Mouse (Mus musculus) heart, embryonic 11.5 days (tissue): ENCODE results near the gene Prkcq. TPM values are rescaled to one million over a fixed set of nuclear protein-coding genes. Genes with fewer than 3 reads are reported as not detected.

Source experiments
- ATAC-seq: fragments of 200-750 bp; cut with Nextera tagmentation; replicated peaks from 2 replicates; pipeline ENCODE4 v1.8.0; 2017; ENCODE audit warnings: moderate library complexity; ENCODE audit not compliant: insufficient number of reproducible peaks, low FRiP score, low TSS enrichment
- H3K27ac ChIP-seq: fragments of 300-500 bp; sonication (generic); 2 replicates; pipeline ENCODE4 v1.5.1; 2014; ENCODE audit warnings: mild to moderate bottlenecking, low read depth, low read length
- H3K27me3 ChIP-seq: fragments of 300-500 bp; sonication (generic); 2 replicates; pipeline ENCODE4 v1.6.1; 2014; ENCODE audit warnings: mild to moderate bottlenecking, low read length, mixed read lengths; ENCODE audit not compliant: control insufficient read depth, insufficient read depth
- H3K36me3 ChIP-seq: fragments of 300-500 bp; sonication (generic); 2 replicates; pipeline ENCODE4 v1.6.1; 2014; ENCODE audit warnings: mild to moderate bottlenecking, low read length, moderate library complexity, mixed read lengths; ENCODE audit not compliant: control insufficient read depth, insufficient read depth
- H3K4me1 ChIP-seq: fragments of 300-500 bp; sonication (generic); 2 replicates; pipeline ENCODE4 v1.6.1; 2014; ENCODE audit warnings: low read length; ENCODE audit not compliant: control insufficient read depth, insufficient read depth
- H3K4me2 ChIP-seq: fragments of 300-500 bp; sonication (generic); 2 replicates; pipeline ENCODE4 v1.6.1; 2014; ENCODE audit warnings: mild to moderate bottlenecking, moderate library complexity
- H3K4me3 ChIP-seq: fragments of 300-500 bp; sonication (generic); 2 replicates; pipeline ENCODE4 v1.5.1; 2014; ENCODE audit warnings: low read depth, low read length
- H3K9ac ChIP-seq: fragments of 300-500 bp; sonication (generic); 2 replicates; pipeline ENCODE4 v1.6.1; 2014; ENCODE audit warnings: mild to moderate bottlenecking, low read depth, low read length, moderate library complexity
- H3K9me3 ChIP-seq: fragments of 300-500 bp; sonication (generic); replicated peaks from 2 replicates; pipeline ENCODE4 v1.6.1; 2016; ENCODE audit warnings: low read length; ENCODE audit not compliant: control insufficient read depth
- WGBS: fragments of 180-500 bp; shearing (Covaris S2); extraction: QIAGEN DNeasy Blood & Tissue Kit; methylation state at CpG from one replicate; pipeline ENCODE4 v1.1.7; 2014; ENCODE audit not compliant: insufficient replicate concordance; 5-methylcytosine and 5-hydroxymethylcytosine counted together
- polyA plus RNA-seq: library from polyadenylated mRNA; unstranded; fragments of >200 nt; fragmentation: Nextera tagmentation; extraction: Ambion mirVana; gene quantifications from 2 replicates; pipeline ENCODE4 v1.2.1, GENCODE M21; 2014

The Prkcq gene
- polyA plus RNA-seq, 1 experiment from 2014 or later, result 1.7 TPM

GRCm38 (mm10) chr2:11189150-11189767, 17.4 kb downstream of the Prkcq start:
- H3K4me1 ChIP-seq, result no peaks in the 10 kb centered on the region
- H3K4me3 ChIP-seq, result no peak overlapping the region
- no peaks in the 10 kb centered on the region for H3K9me3 ChIP-seq
- no peaks in the 10 kb centered on the region for H3K36me3 ChIP-seq
- ATAC-seq, result no peak
- whole genome bisulfite sequencing, result 83% methylated on average over 4 of the region's 4 CpGs
- no peak overlapping the region for H3K27ac ChIP-seq
- no peak overlapping the region for H3K9ac ChIP-seq
- no peaks in the 10 kb centered on the region for H3K27me3 ChIP-seq
- no peak overlapping the region for H3K4me2 ChIP-seq

- no peak for ATAC-seq
- Histone ChIP-seq H3K9ac (no peak overlapping the region), H3K4me2 (no peak overlapping the region), H3K4me3 (no peak overlapping the region), H3K27me3 (no peaks in the 10 kb centered on the region), H3K9me3 (no peaks in the 10 kb centered on the region), H3K36me3 (no peaks in the 10 kb centered on the region), H3K4me1 (no peaks in the 10 kb centered on the region), H3K27ac (no peak overlapping the region)
- WGBS, result 69% methylated on average over 12 of the region's 12 CpGs
Observed at GRCm38 (mm10) chr2:11192281-11193098, 20.6 kb downstream of the Prkcq start.

GRCm38 (mm10) chr2:11193099-11193618, 21.3 kb downstream of the Prkcq start:
- 69% methylated on average over 6 of the region's 6 CpGs for WGBS
- Histone ChIP-seq H3K4me2 (no peak overlapping the region), H3K9ac (no peak overlapping the region), H3K27me3 (no peaks in the 10 kb centered on the region), H3K4me3 (no peak overlapping the region), H3K4me1 (no peaks in the 10 kb centered on the region), H3K27ac (no peak overlapping the region), H3K36me3 (no peaks in the 10 kb centered on the region), H3K9me3 (no peaks in the 10 kb centered on the region)
- ATAC-seq, result no peak

GRCm38 (mm10) chr2:11194732-11195340, 22.9 kb downstream of the Prkcq start:
- no peak for ATAC-seq
- Histone ChIP-seq H3K4me2 (no peak overlapping the region), H3K9me3 (no peaks in the 10 kb centered on the region), H3K27me3 (no peaks in the 10 kb centered on the region), H3K4me1 (no peaks in the 10 kb centered on the region), H3K9ac (no peak overlapping the region), H3K4me3 (no peak overlapping the region), H3K36me3 (no peaks in the 10 kb centered on the region), H3K27ac (no peak overlapping the region)
- WGBS, result 66% methylated on average over 5 of the region's 5 CpGs

GRCm38 (mm10) chr2:11196071-11196470, 24.2 kb downstream of the Prkcq start:
- no peak for ATAC-seq
- H3K27me3 ChIP-seq, result no peaks in the 10 kb centered on the region
- H3K27ac ChIP-seq, result no peak overlapping the region
- WGBS, result 71% methylated on average over 2 of the region's 2 CpGs
- no peaks in the 10 kb centered on the region for H3K36me3 ChIP-seq
- no peak overlapping the region for H3K4me3 ChIP-seq
- no peak overlapping the region for H3K4me2 ChIP-seq
- no peaks in the 10 kb centered on the region for H3K4me1 ChIP-seq
- H3K9ac ChIP-seq, result no peak overlapping the region
- no peaks in the 10 kb centered on the region for H3K9me3 ChIP-seq

- no peak for ATAC-seq
- Histone ChIP-seq H3K36me3 (no peaks in the 10 kb centered on the region), H3K4me3 (no peak overlapping the region), H3K9ac (no peak overlapping the region), H3K4me1 (no peaks in the 10 kb centered on the region), H3K27ac (no peak overlapping the region), H3K9me3 (no peaks in the 10 kb centered on the region), H3K27me3 (no peaks in the 10 kb centered on the region), H3K4me2 (no peak overlapping the region)
- 73% methylated on average over 5 of the region's 5 CpGs for WGBS
Observed at GRCm38 (mm10) chr2:11196952-11197559, 25.1 kb downstream of the Prkcq start.

- ATAC-seq, result no peak
- H3K9ac ChIP-seq, result no peak overlapping the region
- WGBS, result 63% methylated on average over 5 of the region's 5 CpGs
- H3K4me2 ChIP-seq, result no peak overlapping the region
- no peaks in the 10 kb centered on the region for H3K27me3 ChIP-seq
- H3K9me3 ChIP-seq, result no peaks in the 10 kb centered on the region
- no peaks in the 10 kb centered on the region for H3K36me3 ChIP-seq
- H3K4me3 ChIP-seq, result no peak overlapping the region
- no peak overlapping the region for H3K27ac ChIP-seq
- H3K4me1 ChIP-seq, result no peaks in the 10 kb centered on the region
Observed at GRCm38 (mm10) chr2:11199624-11200023, 27.7 kb downstream of the Prkcq start.

GRCm38 (mm10) chr2:11202841-11203240, 30.9 kb downstream of the Prkcq start:
- WGBS, result 84% methylated on average over 11 of the region's 11 CpGs
- no peaks in the 10 kb centered on the region for H3K4me1 ChIP-seq
- no peak for ATAC-seq

More at GRCm38 (mm10) chr2:11202841-11203240, 30.9 kb downstream of the Prkcq start:
- no peak overlapping the region for H3K27ac ChIP-seq
- H3K36me3 ChIP-seq, result no peaks in the 10 kb centered on the region
- H3K4me2 ChIP-seq, result no peak overlapping the region
- H3K9ac ChIP-seq, result no peak overlapping the region
- no peak overlapping the region for H3K4me3 ChIP-seq
- no peaks in the 10 kb centered on the region for H3K27me3 ChIP-seq
- no peaks in the 10 kb centered on the region for H3K9me3 ChIP-seq
